Mouse (Mus musculus): Measurements from ENCODE around the gene Cdadc1. TPM values are rescaled to one million over a fixed set of nuclear protein-coding genes. Genes with fewer than 3 reads are reported as not detected.

Cdadc1 gene
- polyA plus RNA-seq, 1 experiment from 2014 or later = 38.5 TPM

DNA sequence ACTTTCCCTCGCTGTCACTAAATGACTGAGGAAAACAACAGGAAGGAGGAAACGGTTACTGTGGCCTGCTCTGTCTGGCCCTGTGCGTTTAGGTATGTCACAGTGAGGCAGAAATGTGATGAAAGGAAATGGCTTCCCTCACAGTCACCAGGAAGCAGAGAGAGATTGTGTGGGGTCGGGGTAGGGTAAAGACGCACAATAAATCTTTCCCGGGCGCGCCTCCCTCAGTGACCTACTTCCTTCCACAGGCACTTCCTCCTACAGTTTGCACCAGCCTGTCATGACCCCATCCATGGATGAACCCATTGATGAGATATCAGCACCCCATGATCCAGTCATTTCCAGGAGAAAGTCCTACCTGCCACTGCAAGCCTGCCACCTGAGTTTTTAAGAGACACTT is 42.7 kb downstream of the Cdadc1 start:
- no peaks in the 10 kb centered on the region for H3K36me3 ChIP-seq
- H3K27me3 ChIP-seq = no peaks in the 10 kb centered on the region
- no peak overlapping the region for H3K9ac ChIP-seq
- H3K9me3 ChIP-seq = no peaks in the 10 kb centered on the region
- H3K4me2 ChIP-seq = no peak overlapping the region
- H3K4me3 ChIP-seq = no peak overlapping the region
- ATAC-seq (ENCODE audit: low read depth) = no peak
- H3K27ac ChIP-seq (replicated peaks) = no peak overlapping the region
- H3K4me1 ChIP-seq (replicated peaks) = no peaks in the 10 kb centered on the region
- 78% methylated on average over 8 of the region's 8 CpGs for WGBS

DNA sequence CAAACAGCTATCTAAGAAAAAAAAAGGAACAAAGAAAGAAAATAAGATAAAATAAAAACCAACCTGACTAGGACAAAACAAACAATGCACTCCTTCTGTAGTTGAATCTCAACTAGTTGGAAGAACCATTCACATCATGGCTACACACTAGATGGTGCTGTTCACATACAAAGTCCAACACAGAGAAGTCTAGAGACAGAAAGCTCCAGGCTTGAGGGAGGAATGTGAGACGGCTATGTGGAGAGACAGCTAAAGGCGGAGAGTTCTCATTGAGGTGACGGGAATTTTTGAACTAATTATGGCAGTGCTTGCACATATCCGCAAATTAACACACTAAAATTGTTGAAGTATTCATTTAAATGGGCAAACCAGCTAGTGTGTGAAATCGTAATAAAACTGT is 43.7 kb downstream of the Cdadc1 start:
- H3K9me3 ChIP-seq = no peaks in the 10 kb centered on the region
- no peak overlapping the region for H3K9ac ChIP-seq
- no peaks in the 10 kb centered on the region for H3K4me1 ChIP-seq (replicated peaks)
- H3K4me3 ChIP-seq = no peak overlapping the region
- no peak for ATAC-seq (ENCODE audit: low read depth)
- no peaks in the 10 kb centered on the region for H3K27me3 ChIP-seq
- no peak overlapping the region for H3K27ac ChIP-seq (replicated peaks)
- 88% methylated on average over 5 of the region's 5 CpGs for WGBS
- no peaks in the 10 kb centered on the region for H3K36me3 ChIP-seq
- H3K4me2 ChIP-seq = no peak overlapping the region

DNA sequence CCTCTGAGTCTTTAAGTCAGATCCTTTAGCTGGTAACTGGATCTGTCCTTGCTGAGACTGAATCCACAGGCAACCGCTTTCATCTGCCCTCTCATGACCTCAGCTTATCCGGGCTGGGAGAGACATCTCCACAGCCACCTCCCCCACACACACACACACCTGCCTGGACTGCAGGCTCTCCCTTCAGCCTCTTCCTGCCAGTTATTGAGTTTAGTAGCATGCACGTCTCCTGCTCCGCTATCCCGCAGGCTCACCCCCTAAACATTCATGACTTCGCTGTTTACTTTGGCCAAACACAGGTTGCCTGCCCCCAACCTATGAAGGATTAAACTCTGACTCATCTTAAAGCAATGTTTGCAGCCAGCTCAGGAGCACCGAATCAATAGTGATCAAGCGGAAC is 45.8 kb downstream of the Cdadc1 start:
- Histone ChIP-seq H3K4me2 (no peak overlapping the region), H3K9me3 (no peaks in the 10 kb centered on the region), H3K9ac (no peak overlapping the region), H3K27me3 (no peaks in the 10 kb centered on the region), H3K27ac (replicated peaks) (no peak overlapping the region), H3K36me3 (no peaks in the 10 kb centered on the region), H3K4me1 (replicated peaks) (no peaks in the 10 kb centered on the region), H3K4me3 (no peak overlapping the region)
- no peak for ATAC-seq (ENCODE audit: low read depth)
- 81% methylated on average over 8 of the region's 8 CpGs for WGBS

DNA sequence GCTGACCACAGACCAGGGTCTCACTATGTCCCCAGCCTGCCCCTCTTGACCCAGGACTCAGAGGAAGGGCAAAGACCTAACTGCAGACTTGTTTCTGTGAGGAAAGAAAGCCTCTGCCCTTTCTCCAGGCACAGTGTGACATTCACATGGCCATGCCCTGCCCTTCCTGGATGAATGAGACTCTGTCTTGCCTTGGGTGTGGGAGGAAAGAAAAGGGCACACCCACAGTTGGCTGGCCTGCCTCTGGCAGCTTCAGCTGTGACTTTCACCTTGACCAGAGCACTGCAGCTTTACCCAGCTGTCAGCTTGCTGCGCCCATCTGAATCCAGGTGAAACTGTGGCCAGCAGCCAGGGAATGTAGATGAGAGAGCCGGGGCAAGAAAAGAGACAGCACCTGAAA is 46.9 kb downstream of the Cdadc1 start:
- no peak overlapping the region for H3K9ac ChIP-seq
- no peaks in the 10 kb centered on the region for H3K4me1 ChIP-seq (replicated peaks)
- no peak for ATAC-seq (ENCODE audit: low read depth)
- no peaks in the 10 kb centered on the region for H3K27me3 ChIP-seq
- no peaks in the 10 kb centered on the region for H3K9me3 ChIP-seq
- no peaks in the 10 kb centered on the region for H3K36me3 ChIP-seq
- H3K27ac ChIP-seq (replicated peaks) = no peak overlapping the region
- H3K4me2 ChIP-seq = no peak overlapping the region
- no peak overlapping the region for H3K4me3 ChIP-seq
- 89% methylated on average over 2 of the region's 2 CpGs for WGBS

DNA sequence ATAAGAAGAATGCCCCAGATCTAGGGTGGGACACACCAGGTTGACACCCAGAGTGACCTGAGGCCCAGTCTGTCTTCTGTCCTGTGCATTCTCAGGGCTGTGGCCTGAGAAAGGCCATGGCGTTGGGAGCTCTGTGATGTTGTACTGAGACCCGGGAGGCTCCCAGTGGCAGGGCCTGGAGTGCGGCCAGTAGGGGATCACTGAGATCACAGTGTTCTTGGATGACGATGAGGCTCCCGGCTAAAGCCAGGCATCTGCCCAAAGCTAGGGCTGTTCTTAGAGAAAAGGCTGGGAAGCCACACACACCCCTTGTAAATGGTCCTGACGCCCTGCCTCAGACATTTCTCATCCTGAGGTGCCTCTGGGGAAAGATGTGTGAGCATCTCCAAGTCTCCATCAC is 48.7 kb downstream of the Cdadc1 start:
- H3K36me3 ChIP-seq = no peaks in the 10 kb centered on the region
- no peaks in the 10 kb centered on the region for H3K9me3 ChIP-seq
- H3K27me3 ChIP-seq = no peaks in the 10 kb centered on the region
- H3K4me2 ChIP-seq = no peak overlapping the region
- WGBS = 82% methylated on average over 6 of the region's 6 CpGs
- H3K9ac ChIP-seq = no peak overlapping the region
- H3K4me1 ChIP-seq (replicated peaks) = no peaks in the 10 kb centered on the region
- ATAC-seq (ENCODE audit: low read depth) = no peak
- H3K4me3 ChIP-seq = no peak overlapping the region
- no peak overlapping the region for H3K27ac ChIP-seq (replicated peaks)

DNA sequence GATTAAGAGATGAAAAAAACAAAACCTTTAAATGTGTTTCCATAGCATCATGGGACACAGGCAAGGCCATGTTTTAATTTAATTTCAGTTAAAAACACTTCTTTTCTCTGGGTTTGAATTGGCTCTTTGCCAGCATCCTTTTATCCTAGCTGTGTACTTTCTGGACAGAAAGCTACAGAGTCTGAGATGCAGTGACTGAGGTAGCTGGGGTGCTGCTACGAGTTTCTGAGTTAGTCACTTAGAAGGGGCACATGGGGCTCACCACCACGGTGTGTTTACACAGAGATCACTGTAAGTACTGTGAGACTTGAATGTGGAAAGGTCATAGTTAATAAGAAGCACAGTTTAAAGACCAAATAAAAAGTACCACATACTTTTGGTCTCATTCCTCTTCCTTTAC is 49.2 kb downstream of the Cdadc1 start:
- no peak for ATAC-seq (ENCODE audit: low read depth)
- Histone ChIP-seq H3K4me3 (no peak overlapping the region), H3K36me3 (no peaks in the 10 kb centered on the region), H3K4me2 (no peak overlapping the region), H3K9ac (no peak overlapping the region), H3K4me1 (replicated peaks) (no peaks in the 10 kb centered on the region), H3K27ac (replicated peaks) (no peak overlapping the region), H3K27me3 (no peaks in the 10 kb centered on the region), H3K9me3 (no peaks in the 10 kb centered on the region)
- WGBS = 69% methylated on average over 2 of the region's 2 CpGs

DNA sequence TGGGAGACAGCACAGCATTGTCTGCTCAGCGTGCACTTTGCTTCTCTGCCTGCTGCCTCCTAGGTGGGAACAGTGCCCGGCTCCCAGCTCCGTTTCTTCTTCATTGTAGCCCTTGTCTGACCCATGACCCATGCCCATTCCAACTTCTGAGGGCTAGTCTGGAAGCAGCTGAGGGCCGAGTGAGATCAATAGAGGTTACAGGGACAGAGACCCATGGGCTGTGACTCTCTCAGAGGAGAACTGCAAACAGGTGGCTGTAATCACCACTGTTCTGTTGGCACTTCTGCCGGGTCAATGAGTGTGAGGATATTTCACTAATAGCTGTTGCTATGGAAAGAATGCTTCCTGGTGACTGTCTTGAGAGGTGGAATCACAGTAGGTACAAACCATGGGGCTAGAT is 50.2 kb downstream of the Cdadc1 start:
- WGBS = 64% methylated on average over 5 of the region's 5 CpGs
- Histone ChIP-seq H3K27ac (replicated peaks) (no peak overlapping the region), H3K9me3 (no peaks in the 10 kb centered on the region), H3K36me3 (no peaks in the 10 kb centered on the region), H3K27me3 (no peaks in the 10 kb centered on the region), H3K9ac (no peak overlapping the region), H3K4me1 (replicated peaks) (no peaks in the 10 kb centered on the region), H3K4me2 (no peak overlapping the region), H3K4me3 (no peak overlapping the region)
- ATAC-seq (ENCODE audit: low read depth) = no peak

DNA sequence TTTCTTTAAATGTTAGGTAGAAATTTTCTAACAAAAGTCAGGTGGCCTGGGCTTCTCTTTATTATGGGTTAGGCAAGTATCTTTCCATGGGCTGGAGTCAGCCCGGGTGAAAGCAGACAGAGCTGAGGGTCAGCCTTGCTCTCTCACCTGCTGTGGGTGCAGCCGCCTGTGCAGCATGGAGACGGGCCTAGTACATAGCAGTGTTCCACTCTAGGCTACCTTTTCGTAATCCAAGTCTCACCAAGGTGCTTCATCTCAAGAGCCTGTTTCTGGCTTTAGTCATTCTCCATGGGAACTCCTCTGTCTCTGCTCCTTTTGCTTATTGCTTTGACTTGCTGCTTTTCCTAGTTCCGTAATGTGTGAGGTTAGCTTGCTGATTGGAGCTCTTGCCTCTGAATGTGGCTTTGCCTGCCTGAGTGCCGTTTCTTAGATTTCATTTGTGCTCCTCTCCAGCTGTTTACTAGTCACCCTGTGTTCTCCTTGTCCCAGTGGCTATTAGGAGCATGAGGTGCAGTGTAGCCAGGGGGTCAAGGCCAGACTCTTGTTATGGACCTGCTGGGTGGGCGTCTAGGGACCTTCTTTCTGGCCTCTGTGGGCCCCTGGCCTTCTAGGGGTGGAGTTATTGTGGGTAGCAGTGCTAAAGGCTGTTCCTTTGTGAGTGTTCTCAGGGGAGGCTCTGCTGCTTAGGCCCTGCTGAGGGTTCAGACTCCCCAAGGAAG is 51.4 kb downstream of the Cdadc1 start:
- Histone ChIP-seq H3K4me2 (no peak overlapping the region), H3K36me3 (no peaks in the 10 kb centered on the region), H3K27ac (replicated peaks) (no peak overlapping the region), H3K27me3 (no peaks in the 10 kb centered on the region), H3K4me1 (replicated peaks) (no peaks in the 10 kb centered on the region), H3K9me3 (no peaks in the 10 kb centered on the region), H3K9ac (no peak overlapping the region), H3K4me3 (no peak overlapping the region)
- 88% methylated on average over 7 of the region's 7 CpGs for WGBS
- no peak for ATAC-seq (ENCODE audit: low read depth)

DNA sequence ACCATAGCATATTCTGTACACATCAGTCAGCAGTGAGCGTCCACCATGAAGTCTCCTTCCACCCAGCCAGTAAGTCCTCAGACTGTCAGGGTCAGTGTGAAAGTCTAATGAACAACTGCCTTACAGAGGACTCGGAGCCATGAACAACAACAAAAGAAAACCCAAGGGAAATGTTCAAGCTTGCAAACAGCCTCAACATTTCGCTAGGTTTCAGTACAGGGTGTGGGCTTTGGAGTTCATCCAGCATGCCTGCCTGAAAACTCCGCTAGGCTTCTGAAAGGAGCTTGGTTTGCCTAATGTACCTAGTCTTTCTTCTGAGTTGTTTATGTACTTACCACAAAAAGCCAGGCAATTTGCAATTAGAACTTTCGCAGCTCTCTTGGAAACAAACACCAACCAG is 53.8 kb downstream of the Cdadc1 start:
- H3K9ac ChIP-seq = no peak overlapping the region
- no peaks in the 10 kb centered on the region for H3K9me3 ChIP-seq
- H3K4me3 ChIP-seq = no peak overlapping the region
- no peak overlapping the region for H3K27ac ChIP-seq (replicated peaks)
- H3K27me3 ChIP-seq = no peaks in the 10 kb centered on the region
- no peaks in the 10 kb centered on the region for H3K4me1 ChIP-seq (replicated peaks)
- no peak overlapping the region for H3K4me2 ChIP-seq
- H3K36me3 ChIP-seq = no peaks in the 10 kb centered on the region
- ATAC-seq (ENCODE audit: low read depth) = no peak
- 64% methylated on average over 5 of the region's 5 CpGs for WGBS

DNA sequence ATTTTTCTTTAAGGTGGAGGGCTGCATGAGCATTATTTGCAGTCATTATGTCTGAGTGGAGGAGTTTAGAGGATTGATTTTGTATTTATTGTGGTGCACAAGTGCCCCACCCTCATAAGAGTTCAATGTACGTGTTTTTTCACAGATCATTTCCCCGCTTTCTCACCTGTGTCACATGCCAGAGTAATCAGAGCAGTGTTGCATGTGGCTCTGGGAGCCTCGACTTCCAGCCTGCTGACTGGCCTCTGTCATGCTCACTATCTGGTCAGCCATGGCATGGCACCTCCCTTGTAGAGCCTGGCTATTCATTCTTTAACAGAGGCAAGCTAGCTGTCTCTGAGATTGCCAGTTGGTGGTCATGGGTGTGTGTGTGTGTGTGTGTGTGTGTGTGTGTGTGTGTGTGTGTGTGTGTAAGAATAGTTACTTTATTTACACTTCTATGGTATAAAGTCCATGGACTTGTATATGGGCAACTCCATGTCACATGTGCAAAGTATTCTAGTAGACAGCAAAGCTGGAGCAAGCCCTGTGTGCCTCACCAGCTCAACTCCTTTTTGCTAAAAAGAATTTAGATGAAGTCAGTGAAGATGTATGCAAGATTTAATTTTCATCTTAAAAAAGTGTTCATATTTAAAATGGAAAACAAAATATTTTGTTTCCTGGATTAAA is 54.5 kb downstream of the Cdadc1 start:
- Histone ChIP-seq H3K27ac (replicated peaks) (no peak overlapping the region), H3K4me2 (no peak overlapping the region), H3K4me1 (replicated peaks) (no peaks in the 10 kb centered on the region), H3K4me3 (no peak overlapping the region), H3K27me3 (no peaks in the 10 kb centered on the region), H3K9ac (no peak overlapping the region), H3K9me3 (no peaks in the 10 kb centered on the region), H3K36me3 (no peaks in the 10 kb centered on the region)
- WGBS = 94% methylated on average over 3 of the region's 3 CpGs
- no peak for ATAC-seq (ENCODE audit: low read depth)

DNA sequence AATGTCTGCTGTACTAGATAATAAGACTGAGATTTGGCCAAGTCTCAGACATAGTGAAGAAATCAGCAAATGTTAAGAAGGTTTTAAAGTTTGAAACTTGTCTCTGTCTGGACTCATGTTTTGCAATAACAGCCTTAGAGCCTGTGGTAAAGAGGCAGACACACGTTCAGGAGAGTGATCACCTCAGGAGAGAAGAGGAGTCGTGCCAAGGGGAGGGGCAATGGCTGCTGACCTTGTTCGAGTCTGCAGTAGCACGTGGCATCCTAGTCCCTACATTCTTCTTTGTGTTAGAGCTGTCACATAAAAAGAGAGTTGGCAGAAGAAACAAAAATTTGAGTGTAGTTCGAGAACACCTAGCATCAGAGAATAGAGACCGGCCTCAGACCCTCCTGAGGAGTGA is 57.0 kb downstream of the Cdadc1 start:
- 89% methylated on average over 6 of the region's 6 CpGs for WGBS
- Histone ChIP-seq H3K27ac (replicated peaks) (no peak overlapping the region), H3K4me2 (no peak overlapping the region), H3K36me3 (no peaks in the 10 kb centered on the region), H3K4me1 (replicated peaks) (no peaks in the 10 kb centered on the region), H3K9me3 (no peaks in the 10 kb centered on the region), H3K9ac (no peak overlapping the region), H3K27me3 (no peaks in the 10 kb centered on the region), H3K4me3 (no peak overlapping the region)
- ATAC-seq (ENCODE audit: low read depth) = no peak

DNA sequence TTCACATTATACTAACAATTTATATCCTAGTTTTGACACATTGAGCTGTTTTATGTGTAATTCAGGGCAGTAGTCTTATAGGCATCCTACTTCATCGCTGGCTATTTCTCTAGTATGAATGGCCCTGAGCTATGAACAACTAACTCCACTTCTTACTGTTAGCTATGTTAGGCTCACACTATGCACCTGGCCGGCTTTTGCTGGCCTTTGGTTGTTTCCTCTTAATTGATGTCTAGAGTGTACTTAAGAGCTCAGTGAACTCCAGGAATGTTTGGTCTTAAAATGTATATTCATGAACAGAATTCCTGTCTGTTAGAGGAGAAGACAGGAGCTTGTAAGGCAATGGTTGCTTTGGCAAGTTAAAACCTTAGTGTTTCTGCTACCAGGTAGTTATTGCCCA is 57.5 kb downstream of the Cdadc1 start:
- H3K36me3 ChIP-seq = no peaks in the 10 kb centered on the region
- no peaks in the 10 kb centered on the region for H3K27me3 ChIP-seq
- ATAC-seq (ENCODE audit: low read depth) = no peak
- H3K27ac ChIP-seq (replicated peaks) = no peak overlapping the region
- H3K9ac ChIP-seq = no peak overlapping the region
- H3K9me3 ChIP-seq = no peaks in the 10 kb centered on the region
- no peak overlapping the region for H3K4me3 ChIP-seq
- H3K4me1 ChIP-seq (replicated peaks) = no peaks in the 10 kb centered on the region
- H3K4me2 ChIP-seq = no peak overlapping the region
- WGBS = 91% methylated on average over 2 of the region's 2 CpGs
